Mouse (Mus musculus) 3134 (cell line): ENCODE measurements around the gene Sgo2a.
"Not testable (repeated sequence)": the region's sequence is repeated elsewhere in the genome, so short reads cannot be mapped to it uniquely, and the experiment has no call there.

ENCODE experiments used
- DNase-seq: peaks from one replicate; pipeline ENCODE4 v3.0.0-alpha.2; 2011; ENCODE audit warnings: low spot score; ENCODE audit not compliant: insufficient read length; ENCODE audit errors: extremely low read depth

Gene Sgo2a

GRCm38 (mm10) chr1:57995432-57996132 lies at the start of gene Sgo2a:
Gene Sgo2a, plus strand, starts transcription at chr1:57995971.
- peak; percentile 94 for DNase-seq

- DNase-seq = no peak
Measured at GRCm38 (mm10) chr1:57947552-57948347, 48.0 kb upstream of the Sgo2a start.

GRCm38 (mm10) chr1:57949195-57949594 lies 46.6 kb upstream of the Sgo2a start:
- no peak for DNase-seq

GRCm38 (mm10) chr1:57949716-57950115 lies 46.1 kb upstream of the Sgo2a start:
- DNase-seq = no peak

- DNase-seq = no peak
Measured at GRCm38 (mm10) chr1:57952509-57952908, 43.3 kb upstream of the Sgo2a start.

GRCm38 (mm10) chr1:57953586-57954375 lies 42.0 kb upstream of the Sgo2a start:
- no peak for DNase-seq

- no peak for DNase-seq
Measured at GRCm38 (mm10) chr1:57954376-57954765, 41.4 kb upstream of the Sgo2a start.

- no peak for DNase-seq
Measured at GRCm38 (mm10) chr1:57955774-57956173, 40.0 kb upstream of the Sgo2a start.

GRCm38 (mm10) chr1:57969327-57970271 lies 26.2 kb upstream of the Sgo2a start:
- peak; percentile 97 for DNase-seq

GRCm38 (mm10) chr1:57971588-57971987 lies 24.2 kb upstream of the Sgo2a start:
- no peak for DNase-seq

GRCm38 (mm10) chr1:57976860-57977259 lies 18.9 kb upstream of the Sgo2a start:
- DNase-seq = no peak

GRCm38 (mm10) chr1:57989052-57989600 lies 6.6 kb upstream of the Sgo2a start:
- peak; percentile 73 for DNase-seq

GRCm38 (mm10) chr1:57991277-57991676 lies 4.5 kb upstream of the Sgo2a start:
- no peak for DNase-seq

- no peak for DNase-seq
Measured at GRCm38 (mm10) chr1:57996133-57996615, 403 bp downstream of the Sgo2a start.

- no peak for DNase-seq
Measured at GRCm38 (mm10) chr1:57998146-57998545, 2.4 kb downstream of the Sgo2a start.

- DNase-seq = not testable (repeated sequence)
Measured at GRCm38 (mm10) chr1:58006388-58006787, 10.6 kb downstream of the Sgo2a start.

GRCm38 (mm10) chr1:58018856-58019255 lies 23.1 kb downstream of the Sgo2a start, which contains the start of gene Kctd18:
Gene Kctd18, minus strand, starts transcription at chr1:58018956.
- DNase-seq = no peak

- no peak for DNase-seq
Measured at GRCm38 (mm10) chr1:58027707-58028106, 31.9 kb downstream of the Sgo2a start.

GRCm38 (mm10) chr1:58029636-58030117 lies 33.9 kb downstream of the Sgo2a start, which contains the start of gene Aox1:
Gene Aox1, plus strand, starts transcription at chr1:58029931.
- peak; percentile 87 for DNase-seq
